Mouse (Mus musculus) urinary bladder, postnatal 36 days (tissue): ENCODE data around the gene Actl7a.

Experiments
- DNase-seq, 2 experiments: peaks; one replicate each; pipeline ENCODE4 v3.0.0; 2022; ENCODE audit warnings: low spot score in 2 of 2, mixed read lengths in 1 of 2

Gene Actl7a

DNA sequence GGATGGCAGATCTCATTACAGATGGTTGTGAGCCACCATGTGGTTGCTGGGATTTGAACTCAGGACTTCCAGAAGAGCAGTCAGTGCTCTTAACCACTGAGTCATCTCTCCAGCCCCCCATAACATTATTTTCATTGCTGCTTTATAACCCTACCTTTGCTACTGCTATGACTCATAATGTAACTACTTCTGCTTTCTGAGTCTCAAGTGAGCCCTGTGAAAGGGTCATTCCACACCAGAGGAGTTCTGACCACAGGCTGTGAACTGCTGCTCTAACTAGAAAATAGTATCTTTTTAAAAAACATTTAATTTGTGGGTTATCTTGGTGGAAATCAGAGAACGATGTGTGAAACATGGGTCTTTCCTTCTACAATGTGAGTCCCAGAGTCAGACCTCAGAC, 14.5 kb downstream of the Actl7a start:
- no peak for DNase-seq

DNA sequence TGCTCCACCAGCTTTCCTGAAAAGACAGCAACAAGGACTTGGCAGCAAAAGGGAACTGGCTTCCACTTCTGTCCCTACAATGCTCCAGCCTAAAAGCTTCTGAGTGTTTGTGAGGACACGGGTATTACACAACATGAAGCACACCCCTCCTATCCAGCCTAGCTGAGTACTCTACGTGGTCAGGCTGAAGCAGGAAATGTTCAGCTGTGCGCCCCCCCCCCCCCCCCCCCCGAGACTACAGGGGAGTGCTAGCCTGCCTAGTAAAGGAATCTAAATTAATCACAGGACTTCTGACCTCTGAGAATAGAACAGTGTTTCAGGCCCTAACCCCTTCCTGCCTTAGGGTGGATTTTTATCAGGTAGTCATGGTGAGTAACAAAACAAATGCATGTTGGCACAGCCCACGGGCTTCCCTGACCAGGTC, 24.7 kb downstream of the Actl7a start:
- DNase-seq: no peak

DNA sequence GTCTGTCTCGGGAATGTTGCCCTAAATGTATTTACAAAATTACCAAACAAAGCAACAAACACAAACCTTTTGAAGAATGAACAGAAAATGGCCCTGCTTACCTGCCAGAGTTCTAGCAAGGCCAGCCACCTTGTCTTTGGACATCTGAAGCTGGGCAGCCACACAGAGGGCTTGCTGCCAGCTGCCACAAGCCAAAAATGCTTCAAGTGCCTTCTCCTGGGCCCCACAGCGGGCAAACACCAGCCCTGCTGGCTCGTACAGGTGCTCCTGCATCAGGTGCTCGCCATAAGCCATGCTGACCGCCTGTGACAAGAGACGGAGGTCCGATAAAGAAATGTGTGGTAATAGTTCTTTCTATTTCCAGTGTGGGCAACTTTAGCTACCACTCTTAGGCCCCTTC, 25.7 kb downstream of the Actl7a start:
- no peak for DNase-seq

DNA sequence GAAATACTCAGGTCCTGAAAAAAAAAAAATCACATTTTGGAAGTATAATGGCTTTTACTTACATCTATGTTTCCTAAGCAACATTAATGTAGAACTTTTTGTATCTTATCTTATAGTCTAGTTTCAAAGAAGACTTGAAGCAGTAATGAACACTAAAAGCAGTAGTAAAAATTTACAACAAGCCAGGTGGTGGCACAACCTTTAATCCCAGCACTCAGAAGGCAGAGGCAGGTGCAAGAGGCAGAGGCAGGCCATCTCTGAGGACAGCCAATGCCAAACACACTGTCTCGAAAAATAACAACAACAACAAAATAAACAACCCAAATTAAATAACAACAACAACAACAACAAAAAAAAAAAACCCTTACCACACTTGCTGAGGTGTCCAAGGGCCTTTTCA, 27.9 kb downstream of the Actl7a start:
- no peak for DNase-seq

DNA sequence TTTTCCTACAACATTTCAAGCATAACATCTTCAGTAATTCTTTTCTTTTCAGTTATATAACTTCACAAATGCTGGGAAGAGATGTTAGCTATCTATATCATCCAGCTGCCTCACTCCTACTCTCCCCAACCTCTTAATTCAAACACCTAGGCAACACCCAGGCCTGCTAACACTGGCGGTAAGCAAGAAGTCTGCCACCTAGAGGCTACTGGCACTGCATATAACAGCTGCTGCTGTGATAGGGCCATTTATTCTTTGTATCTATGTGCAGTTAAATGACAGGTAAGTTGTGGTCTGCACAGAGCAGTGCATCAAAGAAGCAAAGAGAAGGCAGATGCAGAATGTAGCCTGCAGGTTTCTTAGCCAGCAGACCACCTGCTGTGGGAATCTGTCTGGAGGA, 48.2 kb downstream of the Actl7a start:
- DNase-seq: no peak
